Mouse (Mus musculus): Measurements from ENCODE around the gene Jam3. TPM values are rescaled to one million over a fixed set of nuclear protein-coding genes. Genes with fewer than 3 reads are reported as not detected.
A peak's percentile ranks its signal among the peaks of the same experiment; 100 is the strongest.

Jam3 gene
- polyA plus RNA-seq, 1 experiment from 2014 or later = 1.5 TPM

DNA sequence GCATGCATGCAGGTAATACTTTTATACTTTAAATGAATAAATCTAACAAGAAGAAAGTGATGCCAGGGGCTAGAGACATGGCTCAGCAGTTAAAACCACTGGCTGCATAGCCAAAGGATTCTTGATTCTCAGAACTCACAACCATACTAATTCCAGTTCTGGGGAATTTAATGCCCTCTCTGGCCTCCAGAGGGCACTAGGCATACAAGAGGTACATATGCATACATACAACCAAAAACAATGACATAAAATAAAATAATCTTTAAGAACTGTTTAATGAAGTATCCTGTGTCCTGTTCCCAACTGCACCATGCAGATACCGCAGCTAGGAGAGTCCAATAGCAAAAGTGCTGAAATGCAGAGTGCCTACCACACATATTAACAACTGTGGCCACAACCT is 20.8 kb downstream of the Jam3 start:
- ATAC-seq = no peak
- no peaks in the 10 kb centered on the region for H3K27me3 ChIP-seq (ENCODE audit: insufficient read depth, low read length)
- DNase-seq = no peak
- H3K9me3 ChIP-seq (ENCODE audit: low read length) = no peaks in the 10 kb centered on the region
- H3K4me2 ChIP-seq (ENCODE audit: low read depth, low read length) = no peak overlapping the region
- H3K36me3 ChIP-seq (replicated peaks; ENCODE audit: insufficient read depth, low read length) = no peaks in the 10 kb centered on the region
- no peak overlapping the region for H3K27ac ChIP-seq (ENCODE audit: low read depth)
- WGBS (ENCODE audit: insufficient replicate concordance) = 34% methylated on average over 1 of the region's 1 CpGs
- no peaks in the 10 kb centered on the region for H3K4me1 ChIP-seq (ENCODE audit: insufficient read depth)
- TF ChIP-seq EP300 (IDR thresholded peaks at IDR 0.05; ENCODE audit: low read depth) = no peak
- TF ChIP-seq CTCF (IDR thresholded peaks at IDR 0.05; ENCODE audit: low read depth) = peak; percentile 67
- H3K9ac ChIP-seq (replicated peaks) = no peak overlapping the region
- no peak overlapping the region for H3K4me3 ChIP-seq (ENCODE audit: low read depth, low read length)

DNA sequence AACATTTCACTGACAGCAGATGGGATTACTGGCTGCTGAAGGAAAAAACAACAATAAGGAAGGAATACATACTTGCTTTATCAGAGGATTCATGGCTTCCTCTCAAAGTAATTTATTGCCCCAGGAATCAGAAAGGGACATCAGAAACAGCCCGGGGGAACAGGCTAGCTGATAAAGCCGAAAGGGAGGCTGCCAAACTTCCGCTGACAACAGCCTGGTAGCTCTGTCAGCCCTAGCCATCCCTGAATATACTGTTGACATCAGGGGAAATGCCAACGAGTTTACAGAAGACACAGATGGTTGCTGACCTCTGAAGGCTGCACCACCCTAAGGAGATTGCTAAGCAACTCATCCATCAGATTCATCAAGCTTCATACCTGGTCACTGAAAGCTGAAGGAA is 26.6 kb downstream of the Jam3 start:
- H3K27ac ChIP-seq (ENCODE audit: low read depth) = no peak overlapping the region
- H3K4me2 ChIP-seq (ENCODE audit: low read depth, low read length) = no peak overlapping the region
- no peaks in the 10 kb centered on the region for H3K9me3 ChIP-seq (ENCODE audit: low read length)
- ATAC-seq (no peak), DNase-seq (no peak)
- H3K27me3 ChIP-seq (ENCODE audit: insufficient read depth, low read length) = no peaks in the 10 kb centered on the region
- no peak overlapping the region for H3K4me3 ChIP-seq (ENCODE audit: low read depth, low read length)
- 36% methylated on average over 4 of the region's 4 CpGs for WGBS (ENCODE audit: insufficient replicate concordance)
- H3K36me3 ChIP-seq (replicated peaks; ENCODE audit: insufficient read depth, low read length) = no peaks in the 10 kb centered on the region
- H3K4me1 ChIP-seq (ENCODE audit: insufficient read depth) = no peaks in the 10 kb centered on the region
- H3K9ac ChIP-seq (replicated peaks) = no peak overlapping the region
- no peak for TF ChIP-seq CTCF (IDR thresholded peaks at IDR 0.05; ENCODE audit: low read depth)
- no peak for TF ChIP-seq EP300 (IDR thresholded peaks at IDR 0.05; ENCODE audit: low read depth)

DNA sequence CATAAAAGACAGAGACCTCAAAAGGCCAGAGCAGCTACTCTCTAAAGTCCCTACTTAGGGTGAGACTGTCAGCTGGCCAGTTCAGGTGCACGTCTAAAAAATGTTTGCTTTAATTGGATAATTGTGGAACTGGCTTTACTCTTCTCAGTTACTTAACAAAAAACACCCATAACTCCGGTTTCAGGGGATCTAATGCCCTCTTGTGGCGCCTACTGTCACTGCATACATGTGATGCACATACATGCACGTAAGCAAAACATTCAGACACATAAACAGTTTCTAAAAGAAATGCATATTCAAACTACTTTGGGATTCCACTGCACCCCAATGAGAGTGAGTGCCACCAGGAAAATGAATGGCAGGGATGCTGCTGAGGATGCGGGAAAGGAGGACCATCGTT is 28.7 kb downstream of the Jam3 start:
- 82% methylated on average over 6 of the region's 6 CpGs for WGBS (ENCODE audit: insufficient replicate concordance)
- Histone ChIP-seq H3K4me3 (ENCODE audit: low read depth, low read length) (no peak overlapping the region), H3K36me3 (replicated peaks; ENCODE audit: insufficient read depth, low read length) (no peaks in the 10 kb centered on the region), H3K4me2 (ENCODE audit: low read depth, low read length) (no peak overlapping the region), H3K9me3 (ENCODE audit: low read length) (no peaks in the 10 kb centered on the region), H3K27me3 (ENCODE audit: insufficient read depth, low read length) (no peaks in the 10 kb centered on the region), H3K27ac (ENCODE audit: low read depth) (no peak overlapping the region), H3K9ac (replicated peaks) (no peak overlapping the region), H3K4me1 (ENCODE audit: insufficient read depth) (no peaks in the 10 kb centered on the region)
- ATAC-seq (no peak), DNase-seq (no peak)
- TF ChIP-seq CTCF (IDR thresholded peaks at IDR 0.05; ENCODE audit: low read depth) (peak; percentile 28; the same call in 1 of the 2 replicates), EP300 (IDR thresholded peaks at IDR 0.05; ENCODE audit: low read depth) (no peak)

DNA sequence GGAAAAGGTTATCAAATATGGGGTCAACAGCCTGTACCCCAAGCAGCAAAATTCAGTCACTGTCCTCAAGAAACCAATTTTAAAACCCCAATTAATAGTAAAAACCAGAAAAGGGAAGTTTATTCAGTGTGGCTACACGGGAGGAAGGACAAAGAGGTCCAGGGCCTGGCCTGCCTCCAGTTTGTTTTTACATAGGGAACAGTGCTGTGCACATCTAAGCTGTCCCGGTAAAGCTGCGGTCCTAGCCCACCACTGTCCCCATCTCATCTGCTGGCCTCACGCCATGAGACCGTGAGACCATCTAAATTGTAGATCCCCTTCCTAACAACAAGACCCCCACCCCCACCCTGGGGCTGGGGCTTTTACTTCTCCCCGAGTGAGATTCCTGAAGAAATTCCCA is 29.8 kb downstream of the Jam3 start:
- DNase-seq (no peak), ATAC-seq (no peak)
- Histone ChIP-seq H3K4me2 (ENCODE audit: low read depth, low read length) (no peak overlapping the region), H3K27me3 (ENCODE audit: insufficient read depth, low read length) (no peaks in the 10 kb centered on the region), H3K9ac (replicated peaks) (no peak overlapping the region), H3K36me3 (replicated peaks; ENCODE audit: insufficient read depth, low read length) (no peaks in the 10 kb centered on the region), H3K9me3 (ENCODE audit: low read length) (no peaks in the 10 kb centered on the region), H3K27ac (ENCODE audit: low read depth) (no peak overlapping the region), H3K4me3 (ENCODE audit: low read depth, low read length) (no peak overlapping the region), H3K4me1 (ENCODE audit: insufficient read depth) (no peaks in the 10 kb centered on the region)
- 42% methylated on average over 6 of the region's 6 CpGs for WGBS (ENCODE audit: insufficient replicate concordance)
- TF ChIP-seq CTCF (IDR thresholded peaks at IDR 0.05; ENCODE audit: low read depth) (no peak), EP300 (IDR thresholded peaks at IDR 0.05; ENCODE audit: low read depth) (no peak)

DNA sequence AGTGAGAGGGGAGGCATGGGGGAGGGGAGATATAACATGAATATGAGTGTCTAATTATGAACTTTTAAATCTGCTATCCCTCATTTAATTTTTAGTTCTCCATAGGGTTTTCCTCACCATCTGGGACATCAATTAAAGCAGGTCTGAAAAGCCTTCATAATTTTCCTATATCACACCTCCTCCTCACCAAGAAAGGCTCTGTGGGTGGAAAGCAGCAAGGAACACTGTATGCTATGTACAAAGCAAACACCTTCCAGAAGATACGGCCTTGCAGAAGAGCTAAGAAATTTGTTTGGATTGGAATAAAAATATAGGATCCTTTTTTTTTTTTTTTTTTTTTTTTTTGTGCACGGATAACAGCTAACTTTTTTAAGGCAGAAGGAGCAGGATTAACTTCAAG is 31.3 kb downstream of the Jam3 start:
- no peaks in the 10 kb centered on the region for H3K9me3 ChIP-seq (ENCODE audit: low read length)
- H3K36me3 ChIP-seq (replicated peaks; ENCODE audit: insufficient read depth, low read length) = no peaks in the 10 kb centered on the region
- ATAC-seq (no peak), DNase-seq (no peak)
- no peaks in the 10 kb centered on the region for H3K4me1 ChIP-seq (ENCODE audit: insufficient read depth)
- WGBS (ENCODE audit: insufficient replicate concordance) = 65% methylated on average over 2 of the region's 2 CpGs
- H3K4me3 ChIP-seq (ENCODE audit: low read depth, low read length) = no peak overlapping the region
- no peak overlapping the region for H3K9ac ChIP-seq (replicated peaks)
- H3K4me2 ChIP-seq (ENCODE audit: low read depth, low read length) = no peak overlapping the region
- no peak for TF ChIP-seq CTCF (IDR thresholded peaks at IDR 0.05; ENCODE audit: low read depth)
- no peak for TF ChIP-seq EP300 (IDR thresholded peaks at IDR 0.05; ENCODE audit: low read depth)
- no peak overlapping the region for H3K27ac ChIP-seq (ENCODE audit: low read depth)
- H3K27me3 ChIP-seq (ENCODE audit: insufficient read depth, low read length) = no peaks in the 10 kb centered on the region

DNA sequence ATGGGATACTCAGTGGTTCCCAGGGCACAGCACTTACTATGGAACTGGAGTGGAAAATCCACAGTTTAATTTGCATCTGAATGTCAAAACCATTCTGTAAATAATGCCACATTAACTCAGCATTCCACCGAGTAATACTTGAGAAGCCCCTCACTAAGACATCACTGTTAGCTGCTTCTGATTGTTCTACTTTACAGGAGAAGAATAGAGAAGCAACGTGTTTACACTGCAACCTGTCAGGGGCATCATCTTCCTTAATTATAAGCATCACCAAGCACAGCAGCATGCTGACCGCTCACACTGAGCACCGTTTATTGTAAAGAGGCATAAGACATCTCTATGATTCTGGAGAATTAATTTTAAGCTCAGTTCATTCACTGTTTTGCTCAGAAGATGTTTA is 32.3 kb downstream of the Jam3 start:
- 76% methylated on average over 4 of the region's 4 CpGs for WGBS (ENCODE audit: insufficient replicate concordance)
- Histone ChIP-seq H3K36me3 (replicated peaks; ENCODE audit: insufficient read depth, low read length) (no peaks in the 10 kb centered on the region), H3K4me3 (ENCODE audit: low read depth, low read length) (no peak overlapping the region), H3K9me3 (ENCODE audit: low read length) (no peaks in the 10 kb centered on the region), H3K4me1 (ENCODE audit: insufficient read depth) (no peaks in the 10 kb centered on the region), H3K9ac (replicated peaks) (no peak overlapping the region), H3K27me3 (ENCODE audit: insufficient read depth, low read length) (no peaks in the 10 kb centered on the region), H3K4me2 (ENCODE audit: low read depth, low read length) (no peak overlapping the region), H3K27ac (ENCODE audit: low read depth) (no peak overlapping the region)
- ATAC-seq = no peak
- DNase-seq = no peak
- TF ChIP-seq CTCF (IDR thresholded peaks at IDR 0.05; ENCODE audit: low read depth) (no peak), EP300 (IDR thresholded peaks at IDR 0.05; ENCODE audit: low read depth) (no peak)

DNA sequence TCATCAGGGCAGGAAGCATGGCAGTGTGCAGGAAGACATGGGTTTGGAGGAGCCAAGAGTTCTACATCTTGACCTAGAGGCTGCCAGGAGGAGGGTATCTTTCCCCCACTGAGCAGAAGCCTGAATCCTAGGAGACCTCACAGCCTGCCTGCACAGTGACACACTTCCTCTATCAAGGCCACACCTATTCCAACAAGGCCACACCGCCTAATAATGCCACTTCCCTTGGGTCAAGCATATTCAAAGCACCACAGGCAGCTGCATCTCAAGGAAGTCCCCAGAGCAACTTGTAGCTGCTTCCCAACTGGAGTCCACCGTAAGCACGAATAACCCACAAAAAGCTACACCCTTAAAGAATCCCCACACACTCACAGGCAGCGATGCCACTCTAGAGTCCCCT is 33.1 kb downstream of the Jam3 start:
- WGBS (ENCODE audit: insufficient replicate concordance) = 86% methylated on average over 4 of the region's 4 CpGs
- Histone ChIP-seq H3K4me3 (ENCODE audit: low read depth, low read length) (no peak overlapping the region), H3K4me2 (ENCODE audit: low read depth, low read length) (no peak overlapping the region), H3K9ac (replicated peaks) (no peak overlapping the region), H3K9me3 (ENCODE audit: low read length) (no peaks in the 10 kb centered on the region), H3K36me3 (replicated peaks; ENCODE audit: insufficient read depth, low read length) (no peaks in the 10 kb centered on the region), H3K4me1 (ENCODE audit: insufficient read depth) (no peaks in the 10 kb centered on the region), H3K27me3 (ENCODE audit: insufficient read depth, low read length) (no peaks in the 10 kb centered on the region), H3K27ac (ENCODE audit: low read depth) (no peak overlapping the region)
- no peak for ATAC-seq
- DNase-seq = no peak
- no peak for TF ChIP-seq EP300 (IDR thresholded peaks at IDR 0.05; ENCODE audit: low read depth)
- no peak for TF ChIP-seq CTCF (IDR thresholded peaks at IDR 0.05; ENCODE audit: low read depth)
